Mouse (Mus musculus) heart, adult 2 months (tissue): ENCODE measurements around the gene Phf10. TPM values are rescaled to one million over a fixed set of nuclear protein-coding genes. Genes with fewer than 3 reads are reported as not detected.
"Not testable (repeated sequence)": the region's sequence is repeated elsewhere in the genome, so short reads cannot be mapped to it uniquely, and the experiment has no call there.

ENCODE experiments used
- DNase-seq, 2 experiments: peaks; one replicate each; pipeline ENCODE4 v3.0.0; 2021
- H3K27ac ChIP-seq: fragments of 200-600 bp; 2 replicates; pipeline ENCODE4 v1.8.1; 2022
- H3K27me3 ChIP-seq: fragments of 200-500 bp; 2 replicates; pipeline ENCODE4 v1.6.1; 2012; ENCODE audit warnings: mild to moderate bottlenecking, low read length, inconsistent platforms, mixed read lengths; ENCODE audit not compliant: control insufficient read depth, insufficient read depth
- H3K36me3 ChIP-seq: fragments of 200-500 bp; 2 replicates; pipeline ENCODE4 v1.6.1; 2012; ENCODE audit warnings: low read length, inconsistent platforms; ENCODE audit not compliant: control insufficient read depth, insufficient read depth
- H3K4me1 ChIP-seq: fragments of 200-500 bp; 2 replicates; pipeline ENCODE4 v1.6.1; 2011; ENCODE audit warnings: low read length; ENCODE audit not compliant: control insufficient read depth, insufficient read depth
- H3K4me3 ChIP-seq: fragments of 200-600 bp; 2 replicates; pipeline ENCODE4 v1.8.1; 2022
- H3K79me2 ChIP-seq: fragments of 200-500 bp; replicated peaks from 2 replicates; pipeline ENCODE4 v1.6.1; 2012; ENCODE audit warnings: mild to moderate bottlenecking, inconsistent platforms, low read length, moderate library complexity, mixed read lengths; ENCODE audit not compliant: control insufficient read depth, insufficient read depth
- H3K9ac ChIP-seq: fragments of 200-500 bp; 2 replicates; pipeline ENCODE4 v1.6.1; 2012; ENCODE audit warnings: low read depth, mild to moderate bottlenecking, control low read depth, inconsistent platforms, low read length, mixed read lengths
- CTCF ChIP-seq: fragments of 200-600 bp; IDR thresholded peaks from 2 replicates; pipeline ENCODE4 v1.8.1; 2022; ENCODE audit warnings: antibody characterized with exemption, mild to moderate bottlenecking, moderate library complexity
- EP300 ChIP-seq: fragments of 200-500 bp; IDR thresholded peaks from 2 replicates; pipeline ENCODE4 v1.6.1; 2011; ENCODE audit warnings: low read depth, low read length, control low read depth; ENCODE audit not compliant: insufficient read depth
- POLR2A ChIP-seq: fragments of 200-500 bp; IDR thresholded peaks from 2 replicates; pipeline ENCODE4 v1.6.1; 2011; ENCODE audit warnings: mild to moderate bottlenecking, low read depth, low read length, control low read depth; ENCODE audit not compliant: insufficient read depth
- WGBS: fragments of 180-500 bp; shearing (Covaris S2); methylation state at CpG from one replicate; pipeline ENCODE4 v1.1.7; 2018; 5-methylcytosine and 5-hydroxymethylcytosine counted together
- intact Hi-C: fragments of 180-260 bp; cut with DNase I; formaldehyde crosslinking; loops from one replicate; pipeline ENCODE4 v1.15.1; 2025
- polyA plus RNA-seq: library from polyadenylated mRNA; depleted of rRNA; stranded (reverse); fragments of >200 nt; gene quantifications from 2 replicates; pipeline ENCODE4 v1.2.3, GENCODE M21; 2012
- total RNA-seq, 2 experiments: library from RNA; stranded (reverse); gene quantifications; 2 replicates each; pipeline ENCODE4 v1.2.3; 2021

Gene Phf10
- total and polyA plus RNA-seq, 3 experiments, result 19.0 to 53.1 (median 45.3) TPM

GRCm38 (mm10) chr17:14978362-14979038, 17.4 kb upstream of the Phf10 start, which contains the start of the genes 9030025P20Rik and Gm3417:
TSS of gene 9030025P20Rik (plus strand) at chr17:14978468.
TSS of gene Gm3417 (minus strand) at chr17:14978790.
- H3K4me3 ChIP-seq, intact Hi-C loops: not testable (repeated sequence)
- WGBS, result no CpG with 5 or more reads among the region's 60 CpGs

GRCm38 (mm10) chr17:14977718-14978361, 16.8 kb upstream of the Phf10 start:
- H3K27ac ChIP-seq, H3K4me3 ChIP-seq, H3K27me3 ChIP-seq, intact Hi-C loops, DNase-seq, H3K9ac ChIP-seq, H3K79me2 ChIP-seq, H3K4me1 ChIP-seq, H3K36me3 ChIP-seq: not testable (repeated sequence)
- under 1% methylated on average over 4 of the region's 7 CpGs for WGBS

More at GRCm38 (mm10) chr17:14978362-14979038, 17.4 kb upstream of the Phf10 start, which contains the start of the genes 9030025P20Rik and Gm3417:
- DNase-seq, H3K27me3 ChIP-seq, H3K9ac ChIP-seq, H3K4me1 ChIP-seq, H3K27ac ChIP-seq, H3K36me3 ChIP-seq, H3K79me2 ChIP-seq: not testable (repeated sequence)

DNA sequence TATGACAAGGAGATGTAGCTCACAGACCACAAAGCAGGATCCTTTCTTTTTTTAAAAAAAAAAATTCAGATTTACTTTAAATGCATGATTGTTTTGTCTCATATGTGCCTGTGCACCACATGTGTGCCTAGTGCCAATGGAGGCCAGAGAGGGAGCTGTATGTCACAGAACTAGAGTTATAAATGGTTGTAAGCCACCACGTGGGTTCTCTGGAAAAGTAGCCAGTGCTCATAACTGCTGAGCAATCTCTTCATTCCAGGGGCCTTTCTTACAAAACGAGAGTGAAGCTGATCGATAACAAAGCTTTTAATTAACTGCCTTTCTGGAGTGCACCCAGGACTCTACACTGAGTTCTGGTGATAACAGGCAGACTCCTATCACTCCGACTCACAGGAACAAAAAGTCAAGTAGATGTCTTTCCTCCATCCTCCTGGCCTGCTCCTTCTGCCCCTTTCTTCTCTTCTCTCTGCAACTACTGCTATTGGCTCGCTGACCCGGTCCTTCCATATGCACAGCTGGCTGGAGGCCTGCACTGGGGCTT, 7.4 kb upstream of the Phf10 start:
- intact Hi-C loops, H3K27ac ChIP-seq, H3K9ac ChIP-seq, DNase-seq, H3K27me3 ChIP-seq, H3K4me1 ChIP-seq, H3K4me3 ChIP-seq, H3K79me2 ChIP-seq, H3K36me3 ChIP-seq: not testable (repeated sequence)
- no CpG with 5 or more reads among the region's 6 CpGs for WGBS

GRCm38 (mm10) chr17:14961557-14962154, 583 bp upstream of the Phf10 start:
- H3K4me1 ChIP-seq, DNase-seq, H3K36me3 ChIP-seq, H3K27me3 ChIP-seq, H3K27ac ChIP-seq, H3K9ac ChIP-seq, H3K4me3 ChIP-seq, intact Hi-C loops, H3K79me2 ChIP-seq: not testable (repeated sequence)
- no CpG with 5 or more reads among the region's 44 CpGs for WGBS

DNA sequence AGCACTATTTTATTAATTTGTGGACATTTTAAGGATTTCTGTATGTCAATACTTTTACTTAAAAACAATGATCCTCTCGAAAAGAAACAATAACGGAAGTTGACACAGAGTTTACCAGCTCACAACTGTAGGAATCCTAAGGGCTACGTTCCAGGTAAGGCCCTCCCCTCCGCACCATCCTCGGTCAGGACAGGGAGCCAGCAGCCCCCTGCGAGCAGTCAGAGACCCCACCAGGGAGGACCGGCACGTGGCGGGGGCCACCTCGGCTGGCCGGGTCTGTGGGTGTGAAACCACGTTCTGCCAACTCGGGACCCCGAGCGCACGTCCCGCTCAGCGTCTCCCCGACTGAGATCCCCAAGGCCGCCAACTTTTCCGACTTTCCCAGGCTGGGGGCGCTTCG, 553 bp downstream of the Phf10 start:
- H3K27ac ChIP-seq, result peak overlapping the region; percentile 58
- TF ChIP-seq CTCF (no peak), EP300 (no peak), POLR2A (no peak)

DNA sequence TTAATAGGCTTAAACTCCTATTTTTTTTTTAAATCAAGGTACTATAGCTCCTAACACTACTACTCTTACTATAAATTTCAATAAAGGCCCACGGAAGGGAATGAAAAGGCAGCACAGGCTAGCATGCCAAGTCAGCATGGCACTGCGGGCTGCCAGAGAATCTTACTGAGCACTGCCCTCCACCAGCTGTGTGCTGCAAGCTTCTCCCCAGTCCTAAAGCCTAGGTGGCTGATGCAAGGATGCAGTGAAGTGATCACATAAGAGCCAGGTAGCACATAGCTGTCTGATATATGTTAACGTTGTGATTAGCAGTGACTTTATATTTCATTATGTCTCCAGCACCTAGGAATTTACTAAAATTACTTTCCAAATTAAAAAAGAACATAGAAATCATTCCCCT, 1.1 kb downstream of the Phf10 start:
- Histone ChIP-seq H3K4me1 (peaks cover 2% of the 10 kb centered on the region), H3K27ac (no peak overlapping the region; the same call in 1 of the 2 replicates), H3K36me3 (peaks cover 2% of the 10 kb centered on the region; the same call in 1 of the 2 replicates), H3K27me3 (no peaks in the 10 kb centered on the region), H3K79me2 (no peaks in the 10 kb centered on the region; the same call in 1 of the 2 replicates), H3K9ac (no peak overlapping the region), H3K4me3 (peak overlapping the region; percentile 82)
- intact Hi-C loops, result no loop called here
- DNase-seq, result no peak
- TF ChIP-seq EP300 (no peak), CTCF (no peak), POLR2A (no peak)
- WGBS, result 16% methylated on average over 3 of the region's 3 CpGs

More for the DNA sequence above, 553 bp downstream of the Phf10 start:
- peak in 1 of 2 experiments; percentile 53 for DNase-seq
- H3K79me2 ChIP-seq, result no peaks in the 10 kb centered on the region; the same call in 1 of the 2 replicates
- H3K4me3 ChIP-seq, result peak overlapping the region; percentile 82
- no peaks in the 10 kb centered on the region for H3K27me3 ChIP-seq
- H3K9ac ChIP-seq, result peak overlapping the region; percentile 73
- peaks cover 2% of the 10 kb centered on the region; the same call in 1 of the 2 replicates for H3K36me3 ChIP-seq
- under 1% methylated on average over 21 of the region's 23 CpGs for WGBS
- intact Hi-C loops, result no loop called here
- H3K4me1 ChIP-seq, result peaks cover 2% of the 10 kb centered on the region
